Mouse (Mus musculus) thymus, postnatal 14 days (tissue): ENCODE data around the gene Efr3b.
"Not testable (repeated sequence)": the region's sequence is repeated elsewhere in the genome, so short reads cannot be mapped to it uniquely, and the experiment has no call there.

Experiments used
- DNase-seq: peaks from one replicate; pipeline ENCODE4 v3.0.0; 2021

Gene Efr3b

DNA sequence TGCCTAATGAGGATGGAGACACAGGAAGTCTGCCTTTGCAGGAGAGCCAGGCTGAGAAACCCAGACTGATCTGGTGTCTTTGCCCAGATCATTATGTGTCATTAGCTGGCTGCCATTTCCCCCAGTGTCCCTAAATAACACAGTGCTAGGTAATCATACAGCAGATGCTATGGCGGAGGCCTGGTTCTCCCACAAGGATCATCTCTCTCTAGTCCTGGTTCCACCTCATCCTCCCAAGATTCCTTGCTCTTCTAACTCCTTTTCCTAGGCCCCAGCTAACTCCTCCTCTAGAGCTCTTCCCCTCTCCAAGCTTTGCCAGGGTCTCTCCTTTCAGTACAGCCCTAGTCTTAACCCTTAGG lies 57.7 kb downstream of the Efr3b start:
- no peak for DNase-seq

- DNase-seq = not testable (repeated sequence)
These were observed 65.5 kb downstream of the Efr3b start for GRCm38 (mm10) chr12:3973169-3973568.

DNA sequence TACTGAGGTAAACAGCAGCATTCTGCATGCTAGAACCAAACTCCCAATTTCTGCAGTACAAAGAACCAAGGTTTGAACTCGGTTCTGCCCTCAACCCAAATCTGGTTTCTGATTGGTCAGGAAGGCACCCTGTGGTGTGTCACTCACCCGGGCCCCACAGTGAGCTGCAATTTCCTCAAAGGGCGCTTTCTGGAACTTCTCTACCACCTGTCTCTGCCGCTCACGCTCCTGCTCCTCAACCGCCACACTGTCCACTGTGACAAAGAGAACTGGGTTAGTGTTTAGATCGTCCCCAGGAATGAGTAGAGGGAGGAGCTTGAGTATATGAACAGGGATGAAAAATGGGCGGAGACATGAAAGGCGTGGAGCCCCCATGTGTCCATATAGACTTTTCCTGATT lies 70.3 kb downstream of the Efr3b start:
- peak; percentile 58 for DNase-seq

- no peak for DNase-seq
These were observed 71.5 kb downstream of the Efr3b start for GRCm38 (mm10) chr12:3967196-3967595.

- DNase-seq = no peak
These were observed 78.2 kb downstream of the Efr3b start for GRCm38 (mm10) chr12:3960553-3960952.

GRCm38 (mm10) chr12:3959791-3960543 lies 78.7 kb downstream of the Efr3b start:
- peak; percentile 90 for DNase-seq

GRCm38 (mm10) chr12:3956351-3956750 lies 82.4 kb downstream of the Efr3b start:
- peak; percentile 23 for DNase-seq

DNA sequence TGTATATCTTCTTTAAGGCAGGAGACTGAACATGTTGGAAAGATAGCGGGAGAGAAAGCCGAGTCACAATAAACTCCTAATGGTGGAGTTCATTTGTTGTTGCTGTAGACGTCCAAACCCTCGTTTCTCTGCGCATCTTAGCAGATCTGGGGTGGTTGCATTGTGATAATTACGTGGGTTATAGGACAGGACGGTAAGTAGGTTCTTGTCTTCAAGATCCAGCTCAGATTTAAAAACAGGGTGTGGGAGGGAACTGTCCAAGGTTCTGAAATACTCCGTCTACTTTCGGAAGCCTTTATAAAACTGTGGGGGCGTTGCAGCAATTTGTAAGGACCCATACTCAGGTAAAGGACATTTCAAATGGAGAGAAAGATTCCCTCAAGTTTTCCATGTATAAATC lies 83.3 kb downstream of the Efr3b start:
- peak; percentile 41 for DNase-seq

GRCm38 (mm10) chr12:3954651-3955050 lies 84.1 kb downstream of the Efr3b start, which contains the start of gene Pomc:
TSS of gene Pomc (plus strand) at chr12:3954951.
- no peak for DNase-seq

- DNase-seq = no peak
These were observed 91.2 kb downstream of the Efr3b start for GRCm38 (mm10) chr12:3947503-3947902.

DNA sequence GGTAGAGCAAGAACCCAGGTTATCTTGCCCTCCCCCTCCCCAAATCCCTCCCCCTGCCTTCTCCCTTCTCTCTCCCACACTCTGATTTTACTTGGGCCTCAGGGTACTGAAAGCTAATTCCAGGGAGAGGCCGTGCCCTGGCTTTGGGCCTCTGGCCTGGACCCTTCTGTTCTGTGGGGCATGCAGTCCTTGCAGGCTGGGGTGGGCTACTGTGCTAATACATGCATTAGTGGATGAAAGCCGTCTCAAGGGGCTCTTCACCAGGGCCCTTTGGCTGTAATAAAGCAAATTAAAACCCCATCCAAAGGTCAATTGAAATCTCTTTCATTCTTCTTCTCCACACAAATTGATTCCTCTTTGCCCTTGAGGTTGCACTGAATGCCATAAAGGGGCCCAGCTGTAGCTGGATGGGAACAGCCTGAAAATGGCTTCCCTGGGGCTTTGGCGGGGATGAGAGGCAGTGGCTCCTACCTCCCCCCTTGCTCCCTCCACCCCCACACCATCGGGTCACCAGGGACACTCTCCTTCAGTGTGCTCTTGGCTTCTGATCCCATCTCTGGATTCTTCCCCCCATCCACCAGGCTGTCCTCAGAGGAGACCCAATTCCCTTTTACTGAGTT lies 94.2 kb downstream of the Efr3b start:
- no peak for DNase-seq

- DNase-seq = no peak
These were observed 96.7 kb downstream of the Efr3b start for GRCm38 (mm10) chr12:3942026-3942425.

GRCm38 (mm10) chr12:3930090-3930865 lies 108.4 kb downstream of the Efr3b start:
- DNase-seq = not testable (repeated sequence)

GRCm38 (mm10) chr12:3928841-3929240 lies 109.9 kb downstream of the Efr3b start:
- DNase-seq = no peak

DNA sequence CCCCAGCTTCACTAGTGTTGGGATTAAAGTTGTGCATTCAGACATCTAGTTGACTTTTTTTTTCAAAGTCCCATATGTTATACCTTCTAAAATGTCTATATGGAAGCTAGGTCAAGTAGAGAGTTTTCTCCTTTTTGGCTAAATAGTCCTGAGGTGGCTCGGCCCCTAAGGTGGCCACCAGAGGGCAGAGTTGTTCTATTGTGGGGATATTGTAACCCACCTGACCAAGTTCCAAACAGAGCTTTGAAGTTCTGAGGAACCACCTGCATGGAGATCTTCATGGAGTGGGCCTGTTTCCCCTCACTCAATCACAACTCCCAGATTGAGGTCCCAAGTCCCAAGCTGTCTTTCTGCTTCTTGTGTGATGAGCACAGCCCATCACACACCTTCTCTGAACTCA lies 112.6 kb downstream of the Efr3b start:
- peak; percentile 73 for DNase-seq

- no peak for DNase-seq
These were observed 119.3 kb downstream of the Efr3b start for GRCm38 (mm10) chr12:3919423-3919822.

DNA sequence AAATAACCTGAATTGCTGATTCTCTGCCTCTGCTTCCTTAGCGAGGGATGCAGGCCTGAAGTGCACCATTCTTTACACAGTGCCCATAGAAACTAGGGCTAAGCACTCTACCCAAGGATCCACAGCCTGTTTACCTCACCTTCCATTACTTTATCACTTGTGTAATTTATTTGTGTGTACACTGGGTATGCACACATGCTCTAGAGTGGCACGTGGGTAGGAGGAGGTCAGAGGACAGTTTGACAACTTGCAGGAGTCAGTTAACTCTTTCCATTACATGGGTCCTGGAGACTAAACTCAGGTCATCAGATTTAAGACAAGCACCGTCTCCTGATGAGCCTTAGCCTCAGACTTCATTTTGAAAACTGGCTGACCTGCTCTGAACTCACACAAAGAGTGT lies 120.1 kb downstream of the Efr3b start:
- no peak for DNase-seq

DNA sequence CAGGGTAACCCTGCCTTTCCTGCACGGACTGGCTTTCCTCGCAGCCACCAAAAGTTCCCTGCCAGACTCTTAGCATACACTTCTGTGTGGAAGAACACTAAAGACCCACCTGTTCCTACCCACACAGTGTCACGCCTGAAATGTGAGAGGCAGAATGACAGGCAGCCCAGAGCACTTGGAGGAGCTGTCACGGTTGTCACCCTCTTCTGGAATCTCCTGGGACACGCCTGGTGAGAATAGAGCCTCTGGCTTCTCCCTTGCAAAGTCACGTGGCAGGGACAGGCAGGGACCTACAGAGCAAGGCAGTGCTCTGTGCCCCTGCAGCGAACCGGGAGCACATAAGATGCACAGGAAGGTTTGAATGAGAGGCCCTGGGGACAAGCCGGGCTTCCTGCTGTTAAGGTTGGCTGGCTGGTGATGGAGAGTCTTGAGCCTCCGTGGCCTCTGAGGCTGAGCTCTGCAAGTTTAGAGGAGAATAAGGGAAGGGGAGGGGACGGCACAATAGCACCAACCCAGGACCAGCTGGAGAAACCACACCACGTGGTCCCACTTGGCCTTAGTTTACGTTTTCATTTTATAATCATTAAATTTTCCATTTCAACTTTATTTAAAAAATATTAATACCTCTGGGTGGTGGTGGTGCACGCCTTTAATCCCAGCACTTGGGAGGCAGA lies 120.9 kb downstream of the Efr3b start:
- DNase-seq = no peak

- no peak for DNase-seq
These were observed 122.9 kb downstream of the Efr3b start for GRCm38 (mm10) chr12:3915852-3916251.
